Mouse (Mus musculus) cerebellum, postnatal 36 days (tissue): ENCODE measurements at regions not wholly inside any gene's neighbourhood (a gene's known extent, or its start where the extent isn't known, plus 50 kb on each side); places are given as distances from the start of the nearest gene placed in this dataset.

Experiments
- DNase-seq, 2 experiments: peaks; one replicate each; pipeline ENCODE4 v3.0.0; 2021 to 2022; ENCODE audit warnings: mixed read lengths in 2 of 2

GRCm38 (mm10) chr7:58093523-58093922 is 562.4 kb upstream of the Atp10a start:
- no peak for DNase-seq

DNA sequence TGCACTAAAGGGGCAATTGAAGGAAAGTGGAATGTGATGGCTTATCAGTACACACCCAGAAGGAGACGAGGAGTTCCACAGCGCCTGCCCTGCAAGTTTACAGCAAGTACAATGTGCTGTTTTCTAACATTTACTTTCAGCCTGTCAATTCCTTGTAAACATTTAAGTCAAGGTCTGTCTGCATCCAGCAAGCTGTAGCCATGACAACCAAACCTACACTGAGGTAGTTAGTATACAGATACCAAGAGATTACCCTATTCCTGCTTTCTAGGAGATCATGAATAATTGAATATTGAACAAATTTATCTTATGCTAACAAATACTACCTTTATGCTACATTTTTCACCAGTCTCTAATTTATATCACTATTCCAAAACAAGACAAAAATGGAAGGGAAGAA is 569.0 kb upstream of the Gabra5 start:
- no peak for DNase-seq

- peak in 1 of 2 experiments; percentile 2 for DNase-seq
Observed at GRCm38 (mm10) chr7:58032975-58033374, 523.1 kb upstream of the Gabra5 start.

DNA sequence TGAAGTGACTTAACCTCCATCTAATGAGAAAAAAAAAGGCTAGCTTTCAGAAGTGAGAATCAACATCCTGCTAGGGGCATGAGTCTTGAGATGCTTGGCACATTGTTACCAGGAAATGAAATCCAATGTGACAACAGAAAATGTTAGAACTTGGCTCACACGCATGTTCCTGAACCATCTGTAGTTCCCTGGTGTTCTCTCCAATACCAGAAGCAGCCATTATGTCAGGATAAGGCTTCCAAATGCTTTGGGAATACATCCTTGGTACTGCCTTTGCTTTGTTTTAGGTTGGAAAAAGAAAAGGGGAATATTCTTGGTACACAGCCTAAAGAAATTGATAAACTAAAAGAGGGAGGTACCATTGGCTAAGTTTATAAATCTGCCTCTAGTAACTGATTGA is 522.3 kb upstream of the Gabra5 start:
- no peak for DNase-seq

DNA sequence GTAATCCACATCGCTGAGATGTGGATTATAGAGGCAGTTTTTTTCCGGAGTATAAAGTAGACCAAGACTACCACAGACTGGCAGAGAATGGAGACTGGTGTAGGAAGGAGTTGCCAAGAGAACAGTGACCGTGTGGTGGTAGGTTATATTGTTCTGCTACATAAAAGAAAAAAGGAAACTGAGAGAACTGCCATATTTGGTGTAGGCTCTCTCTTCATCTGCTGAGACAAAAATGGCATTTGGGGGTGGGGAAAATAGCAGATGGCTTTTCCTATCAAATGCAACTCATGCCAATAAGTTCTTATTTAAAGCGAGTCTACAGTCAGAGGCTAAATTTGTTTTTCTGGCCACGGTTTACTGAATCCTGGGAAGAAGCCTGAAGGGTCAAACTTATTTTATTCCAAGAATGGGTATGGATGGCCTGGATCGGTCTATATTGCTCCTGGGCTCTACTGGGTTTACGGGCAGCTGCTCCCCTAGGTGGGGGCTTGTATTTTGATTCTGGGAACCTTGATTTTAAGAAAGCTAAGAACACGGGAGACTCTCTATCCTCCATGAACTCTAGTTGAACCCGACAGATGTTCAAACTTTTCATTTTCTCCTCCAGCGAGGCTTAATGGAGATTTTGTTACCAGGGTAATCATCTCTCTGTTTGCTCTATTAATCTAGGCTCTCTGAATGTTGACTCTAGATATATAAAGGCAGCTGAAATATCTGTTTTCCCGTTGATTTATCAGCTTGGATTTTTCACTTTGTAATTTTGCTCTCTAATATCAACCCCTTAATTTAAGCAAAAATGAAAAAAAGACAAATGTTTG is 482.8 kb upstream of the Gabra5 start:
- no peak for DNase-seq

DNA sequence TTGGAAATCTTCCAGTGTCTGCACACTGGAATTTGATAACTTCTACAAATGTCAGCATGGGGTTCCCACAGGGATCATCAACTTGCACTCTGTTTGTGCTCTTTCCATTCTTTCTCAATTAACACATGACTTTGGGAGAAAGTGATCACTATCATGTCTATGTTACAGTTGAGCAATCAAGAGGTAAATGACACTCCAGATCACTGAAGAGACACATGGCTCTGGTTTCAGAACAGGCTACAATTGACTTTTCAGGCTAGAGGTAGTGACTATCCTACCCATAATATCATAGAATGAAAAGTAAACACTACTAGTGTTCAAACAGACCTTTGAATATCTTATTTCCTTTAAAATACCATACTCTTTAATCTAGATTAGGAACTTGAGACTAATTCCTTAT is 473.3 kb upstream of the Gabra5 start:
- no peak for DNase-seq

GRCm38 (mm10) chr7:57966216-57966615 is 456.4 kb upstream of the Gabra5 start:
- no peak for DNase-seq

- no peak for DNase-seq
Observed at GRCm38 (mm10) chr7:57958871-57959270, 449.0 kb upstream of the Gabra5 start.
